In genomic region chr7:143147015-143147414, GRCm38 (mm10) we compare ENCODE assay signal across 19 mouse cellular contexts. TPM values are rescaled to one million over a fixed set of nuclear protein-coding genes. Genes with fewer than 3 reads are reported as not detected.
"Had no signal": no experiment of that assay in that cellular context is flagged by ENCODE, and none has a peak within 500 bp of the region (broad histone marks: within the 10 kb centered on the region; RNA-seq: fewer than 3 reads in every experiment).

No protein-coding gene starts in this region.

- H3K36me3 ChIP-seq: midbrain, embryonic 10.5 days; midbrain, embryonic 12.5 days; neural tube, embryonic 13.5 days; neural tube, embryonic 15.5 days had no signal

- DNase-seq: lung, adult 18-20 months; lung, embryonic 14.5 days; lung, postnatal 10 days; lung, postnatal 4 days; midbrain, embryonic 14.5 days; retina, postnatal 1 day; right cerebral cortex, adult 18-20 months; right cerebral cortex, postnatal 25 days; thymus, adult 18-20 months; thymus, postnatal 14 days; thymus, postnatal 36 days had no signal

- H3K27ac ChIP-seq: liver, embryonic 14.5 days; midbrain, embryonic 10.5 days; midbrain, embryonic 12.5 days; neural tube, embryonic 13.5 days; neural tube, embryonic 15.5 days had no signal

- H3K4me1 ChIP-seq: midbrain, embryonic 10.5 days; midbrain, embryonic 12.5 days; neural tube, embryonic 13.5 days; neural tube, embryonic 15.5 days had no signal

- H3K27me3 ChIP-seq: neural tube, embryonic 13.5 days; neural tube, embryonic 15.5 days had no signal

- H3K9ac ChIP-seq: liver, embryonic 14.5 days; lung, embryonic 14.5 days; midbrain, embryonic 12.5 days; neural tube, embryonic 13.5 days; neural tube, embryonic 15.5 days had no signal

- H3K4me3 ChIP-seq: midbrain, embryonic 10.5 days; midbrain, embryonic 12.5 days; myocyte; neural tube, embryonic 13.5 days; neural tube, embryonic 15.5 days had no signal

- ATAC-seq: midbrain, embryonic 16.5 days had no signal

- H3K4me2 ChIP-seq: lung, embryonic 14.5 days; midbrain, embryonic 12.5 days; neural tube, embryonic 13.5 days; neural tube, embryonic 15.5 days had no signal

- H3K9me3 ChIP-seq: midbrain, embryonic 10.5 days; midbrain, embryonic 12.5 days; neural tube, embryonic 13.5 days; neural tube, embryonic 15.5 days had no signal

RNA-seq across cellular contexts. Expression of gene Kcnq1, which starts 40.9 kb away (rescaled TPM):
- total RNA-seq: megakaryocyte, adult 5-6 weeks had no signal

RNA-seq across cellular contexts. Expression of gene Trpm5, which starts 52.6 kb away (rescaled TPM):
- total RNA-seq: megakaryocyte, adult 5-6 weeks had no signal
